Comparison of ENCODE assay signal across 21 mouse cellular contexts in the genomic region with DNA sequence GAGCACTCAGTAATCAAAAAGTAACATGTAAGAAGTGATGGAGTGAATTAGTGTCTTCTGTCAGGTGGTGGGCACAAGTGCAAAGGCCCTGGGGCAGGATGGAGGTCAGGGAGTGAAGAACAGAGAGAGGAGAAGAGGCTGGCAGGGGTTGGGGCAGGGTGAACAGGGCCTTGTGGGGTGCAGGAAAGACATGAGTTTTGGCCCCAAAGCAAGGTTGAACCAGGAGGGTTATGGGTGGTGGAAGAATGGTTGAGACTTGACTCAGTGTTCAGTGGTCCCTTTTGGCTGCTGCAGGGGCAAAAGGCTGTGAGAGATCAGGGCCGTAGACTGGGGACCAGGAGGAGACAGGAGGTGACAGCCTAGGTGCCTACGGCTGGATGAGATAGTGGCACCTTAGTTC. TPM values are rescaled to one million over a fixed set of nuclear protein-coding genes. Genes with fewer than 3 reads are reported as not detected.
DNase-seq lines count a peak whose midpoint lies in the region; ATAC-seq lines count a peak whose summit lies in the region.
"Had no signal": no experiment of that assay in that cellular context is flagged by ENCODE, and none has a peak within 500 bp of the region (broad histone marks: within the 10 kb centered on the region; RNA-seq: fewer than 3 reads in every experiment).

No protein-coding gene starts in this region.

- 0 out of 2 replicates have a peak overlapping the region, but pooled peaks have one; percentile 37 for H3K9ac ChIP-seq in liver, embryonic 15.5 days
- H3K9ac ChIP-seq: hindbrain, embryonic 13.5 days; limb, embryonic 12.5 days; neural tube, embryonic 15.5 days had no signal

- DNase-seq in CD4-positive, CD25-positive, alpha-beta regulatory T cell, adult 2 months (ENCODE audit: low read depth, low spot score), result peak; percentile 15
- DNase-seq in spleen, adult 12 weeks (ENCODE audit: low spot score), result peak; percentile 7
- no peak for DNase-seq in spleen, adult 18-20 months
- no peak for DNase-seq in layer of hippocampus, adult 18-20 months (ENCODE audit: low spot score in 2 of 2)
- no peak for DNase-seq in kidney, postnatal 36 days
- DNase-seq: adrenal gland, postnatal 25 days; cerebellum, adult 11 months; cerebellum, postnatal 14 days; gastrocnemius, postnatal 36 days; kidney, adult 11 months; lung, adult 2 months; right cerebral cortex, adult 18-20 months; right cerebral cortex, postnatal 4 days had no signal

- peaks cover 42% of the 10 kb centered on the region for H3K4me1 ChIP-seq in liver, embryonic 15.5 days (replicated peaks)

- no peaks in the 10 kb centered on the region for H3K36me3 ChIP-seq in liver, embryonic 15.5 days (replicated peaks)
- H3K36me3 ChIP-seq: forebrain, embryonic 10.5 days; hindbrain, embryonic 13.5 days; limb, embryonic 12.5 days; midbrain, embryonic 10.5 days; neural tube, embryonic 15.5 days had no signal

- peaks cover 32% of the 10 kb centered on the region for H3K27me3 ChIP-seq in liver, embryonic 15.5 days

- peak overlapping the region; percentile 56 for H3K4me2 ChIP-seq in liver, embryonic 15.5 days
- H3K4me2 ChIP-seq: hindbrain, embryonic 13.5 days; limb, embryonic 12.5 days; neural tube, embryonic 15.5 days had no signal

- no peaks in the 10 kb centered on the region for H3K9me3 ChIP-seq in liver, embryonic 15.5 days (replicated peaks)
- H3K9me3 ChIP-seq: forebrain, embryonic 10.5 days; hindbrain, embryonic 13.5 days; limb, embryonic 12.5 days; midbrain, embryonic 10.5 days; neural tube, embryonic 15.5 days had no signal

- no peak overlapping the region for H3K27ac ChIP-seq in liver, embryonic 15.5 days (replicated peaks)
- H3K27ac ChIP-seq: forebrain, embryonic 10.5 days; hindbrain, embryonic 13.5 days; limb, embryonic 12.5 days; midbrain, embryonic 10.5 days; neural tube, embryonic 15.5 days had no signal

- no peak for ATAC-seq in CD4-positive, CD25-positive, alpha-beta regulatory T cell, adult 4 months
- ATAC-seq in activated CD4-positive, CD25-positive, alpha-beta regulatory T cell, adult 4 months, result peak; percentile 0
- ATAC-seq in liver, embryonic 15.5 days (ENCODE audit: insufficient read depth), result peak; percentile 3; the same call in 1 of the 2 replicates

- 26% methylated on average over 2 of the region's 2 CpGs for WGBS in liver, embryonic 15.5 days (ENCODE audit: insufficient replicate concordance)

- peak overlapping the region; percentile 52 for H3K4me3 ChIP-seq in liver, embryonic 15.5 days (replicated peaks)
- H3K4me3 ChIP-seq: forebrain, embryonic 10.5 days; hindbrain, embryonic 13.5 days; limb, embryonic 12.5 days; midbrain, embryonic 10.5 days; neural tube, embryonic 15.5 days had no signal

RNA-seq across cellular contexts. Expression of gene Vav1, which starts 0.4 kb away (rescaled TPM):
- polyA plus RNA-seq in CD4-positive, CD25-positive, alpha-beta regulatory T cell, adult 4 months (2017; shearing (Covaris generic)), result 100 to 1,000 TPM in 1 of 2 experiments, 10 to 100 TPM in 1; 88.9 to 130 TPM
- 10 to 100 TPM; 74.1 to 83.7 TPM for polyA plus RNA-seq in activated CD4-positive, CD25-positive, alpha-beta regulatory T cell, adult 4 months (2017; shearing (Covaris generic))
- polyA plus RNA-seq in liver, embryonic 15.5 days (2015; fragmentation: Nextera tagmentation; extraction: Ambion mirVana), result 13.8 and 14.5 TPM in 2 replicates
- 1 to 10 TPM; 3.9 to 4.2 TPM for total RNA-seq in layer of hippocampus, adult 18-20 months (2021)

RNA-seq across cellular contexts. Expression of gene Trip10, which starts 29.3 kb away (rescaled TPM):
- polyA plus RNA-seq in CD4-positive, CD25-positive, alpha-beta regulatory T cell, adult 4 months (2017; shearing (Covaris generic)), result 1 to 10 TPM; 2.6 to 3.6 TPM
- polyA plus RNA-seq in activated CD4-positive, CD25-positive, alpha-beta regulatory T cell, adult 4 months (2017; shearing (Covaris generic)), result 1 to 10 TPM; 1.7 to 2.5 TPM
- 8.1 and 9.8 TPM in 2 replicates for polyA plus RNA-seq in liver, embryonic 15.5 days (2015; fragmentation: Nextera tagmentation; extraction: Ambion mirVana)
- total RNA-seq in layer of hippocampus, adult 18-20 months (2021), result 1 to 10 TPM; 7.5 to 9.9 TPM

RNA-seq across cellular contexts. Expression of gene Gpr108, which starts 30.3 kb away (rescaled TPM):
- 10 to 100 TPM; 62.0 to 94.4 TPM for polyA plus RNA-seq in CD4-positive, CD25-positive, alpha-beta regulatory T cell, adult 4 months (2017; shearing (Covaris generic))
- polyA plus RNA-seq in activated CD4-positive, CD25-positive, alpha-beta regulatory T cell, adult 4 months (2017; shearing (Covaris generic)), result 10 to 100 TPM; 46.4 to 55.8 TPM
- 11.9 and 12.0 TPM in 2 replicates for polyA plus RNA-seq in liver, embryonic 15.5 days (2015; fragmentation: Nextera tagmentation; extraction: Ambion mirVana)
- 10 to 100 TPM; 26.7 to 27.1 TPM for total RNA-seq in layer of hippocampus, adult 18-20 months (2021)

RNA-seq across cellular contexts. Expression of gene C3, which starts 50.6 kb away (rescaled TPM):
- polyA plus RNA-seq in CD4-positive, CD25-positive, alpha-beta regulatory T cell, adult 4 months (2017; shearing (Covaris generic)), result 1 to 10 TPM in 1 of 2 experiments, under 1 TPM in 1; 0.85 to 1.3 TPM
- under 1 TPM in 1 of 2 experiments, not detected in 1; 0.41 TPM for polyA plus RNA-seq in activated CD4-positive, CD25-positive, alpha-beta regulatory T cell, adult 4 months (2017; shearing (Covaris generic))
- polyA plus RNA-seq in liver, embryonic 15.5 days (2015; fragmentation: Nextera tagmentation; extraction: Ambion mirVana), result 369 and 468 TPM in 2 replicates
- total RNA-seq in layer of hippocampus, adult 18-20 months (2021), result 1 to 10 TPM; 1.9 to 2.5 TPM
- polyA plus RNA-seq: midbrain, embryonic 10.5 days had no signal

Comparison
In these comparisons a context has a peak if more than half of its experiments do, and no peak if none do; other contexts are left out.
1. DNase-seq: peak in CD4-positive, CD25-positive, alpha-beta regulatory T cell, adult 2 months (single experiment) and spleen, adult 12 weeks (single experiment); none in spleen, adult 18-20 months (0 of 2), layer of hippocampus, adult 18-20 months (0 of 2) and kidney, postnatal 36 days (0 of 2).